Mouse (Mus musculus): Measurements from ENCODE around the gene Eno4.

The Eno4 gene

DNA sequence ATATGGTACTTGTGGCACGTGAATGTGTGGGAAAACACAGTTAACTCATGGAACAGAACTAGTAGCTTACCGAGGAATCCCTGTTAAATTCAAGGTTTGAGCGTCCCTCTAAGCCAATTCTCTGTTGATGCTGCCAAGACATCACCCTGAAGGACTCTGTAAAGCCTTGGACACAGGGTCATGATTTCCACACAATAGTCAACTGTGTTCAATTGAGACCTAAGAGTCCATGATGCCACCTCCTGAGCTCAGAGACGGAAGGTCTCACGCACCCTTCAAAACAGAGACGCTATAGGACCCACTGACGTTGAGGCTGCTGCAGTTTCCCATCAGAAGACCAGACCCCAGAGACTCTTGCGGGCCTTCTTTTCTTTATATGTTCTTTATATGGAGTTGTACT is 30.9 kb downstream of the Eno4 start:
- no peak for DNase-seq (ENCODE audit: low spot score)

DNA sequence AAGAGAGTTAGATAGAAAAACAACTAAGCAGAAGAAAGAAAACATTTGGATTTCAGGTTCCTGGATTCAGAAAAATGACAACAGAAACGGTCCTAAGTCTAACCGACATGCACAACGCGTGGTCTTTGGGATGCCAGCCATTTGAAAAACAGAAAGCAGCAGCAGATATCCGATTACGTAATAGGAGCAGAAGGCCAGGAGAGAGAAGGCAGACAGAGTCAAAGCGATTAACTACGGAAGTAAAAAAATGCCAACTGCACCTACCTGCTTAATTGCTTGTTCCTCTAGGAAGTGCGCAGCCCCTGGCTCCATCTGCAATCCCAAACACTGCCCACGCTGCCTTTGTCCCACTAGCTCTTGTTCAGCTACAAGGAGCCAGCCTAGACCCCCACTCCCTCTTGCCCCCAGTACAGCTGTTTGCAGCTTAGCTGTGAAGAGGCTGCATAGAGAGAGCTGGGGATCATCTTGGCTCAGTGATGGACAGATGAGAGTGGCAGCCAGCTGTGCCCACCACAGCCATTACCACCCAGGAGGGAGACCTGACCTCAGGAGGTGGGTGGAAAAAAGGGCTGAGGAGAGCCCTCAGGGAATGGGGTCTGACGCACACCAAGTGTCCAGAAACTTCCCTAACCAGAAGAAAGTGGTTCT is 32.1 kb downstream of the Eno4 start:
- DNase-seq (ENCODE audit: low spot score): no peak

DNA sequence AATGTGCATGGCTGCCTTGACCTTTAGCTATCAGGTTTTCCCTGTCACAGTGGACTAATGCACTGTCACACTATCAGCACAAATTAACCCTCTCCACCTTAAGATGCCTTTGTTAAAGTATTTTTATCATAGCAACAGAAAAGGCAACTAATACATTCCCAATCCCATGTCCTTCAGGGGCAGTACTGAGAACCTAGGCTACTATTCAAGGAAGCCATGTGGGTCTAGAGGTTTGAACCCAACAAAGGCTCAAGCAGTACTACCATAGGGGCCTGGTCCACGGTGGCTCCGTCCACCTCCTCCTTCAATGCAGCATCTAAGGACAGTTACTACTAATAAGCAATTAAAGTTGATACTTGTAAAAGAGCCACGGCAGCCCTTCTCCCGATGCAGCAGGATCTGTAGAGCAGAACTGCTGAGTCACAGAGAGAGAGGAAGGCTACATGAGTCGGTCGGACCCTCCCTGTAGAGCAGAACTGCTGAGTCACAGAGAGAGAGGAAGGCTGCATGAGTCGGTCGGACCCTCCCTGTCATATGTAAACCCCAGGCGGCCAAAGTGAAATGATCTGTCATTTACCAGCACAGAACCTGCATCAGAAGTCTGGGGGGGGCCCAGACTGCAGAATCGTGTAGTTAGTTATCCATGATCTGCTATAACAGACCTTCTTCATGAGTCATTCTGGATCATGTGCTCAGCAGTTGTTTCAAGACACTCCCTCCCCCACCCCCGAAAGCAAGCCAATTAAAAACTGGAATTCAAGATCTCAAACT is 35.4 kb downstream of the Eno4 start:
- DNase-seq (ENCODE audit: low spot score): peak; percentile 70

DNA sequence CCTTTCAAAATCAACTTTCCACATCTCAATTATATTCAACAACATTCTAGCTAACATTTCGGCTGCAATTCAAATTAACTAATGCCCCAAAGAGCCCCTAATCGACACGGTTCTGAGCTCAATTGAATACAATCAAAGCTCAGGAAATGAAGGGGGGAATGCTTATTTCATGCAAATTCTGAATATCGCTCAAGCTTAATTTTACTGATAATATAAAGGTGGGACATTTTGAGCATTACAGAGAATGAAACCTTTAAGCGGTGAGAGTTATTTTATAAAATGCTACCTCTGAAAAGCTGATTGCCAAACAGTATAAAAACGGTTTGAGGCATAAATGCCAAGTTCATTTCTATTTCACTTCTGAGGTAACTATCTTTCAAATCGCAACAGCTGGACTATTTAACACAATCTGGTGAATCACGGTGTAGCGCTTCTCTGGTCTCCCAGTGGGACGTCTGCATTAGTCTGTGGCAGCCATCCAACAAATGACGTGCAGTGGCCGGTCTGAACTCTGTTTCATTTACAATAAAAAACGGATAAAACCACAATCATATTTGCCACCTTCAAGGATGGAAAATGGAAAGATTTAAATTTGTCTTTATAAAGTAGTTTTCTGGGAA is 36.3 kb downstream of the Eno4 start:
- DNase-seq (ENCODE audit: low spot score): peak; percentile 93

DNA sequence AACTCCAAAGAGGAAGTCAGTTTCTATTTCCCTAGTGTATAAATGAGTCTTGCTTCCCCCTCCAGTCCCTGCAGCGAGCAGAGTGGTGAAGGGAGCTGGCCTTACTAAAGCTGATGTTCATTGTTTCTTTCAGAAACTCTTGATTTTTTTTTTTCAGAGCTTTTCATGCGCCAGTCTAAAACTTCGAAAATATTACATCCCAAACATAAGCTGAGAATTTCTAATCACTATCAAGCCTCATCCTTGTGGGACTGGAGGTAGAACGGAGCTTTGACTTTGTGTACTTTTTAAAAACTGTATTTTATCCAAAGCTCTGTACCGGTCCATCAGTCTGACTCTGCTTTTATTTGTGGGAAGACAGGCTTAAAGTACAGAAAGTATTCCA is 36.8 kb downstream of the Eno4 start:
- DNase-seq (ENCODE audit: low spot score): no peak

DNA sequence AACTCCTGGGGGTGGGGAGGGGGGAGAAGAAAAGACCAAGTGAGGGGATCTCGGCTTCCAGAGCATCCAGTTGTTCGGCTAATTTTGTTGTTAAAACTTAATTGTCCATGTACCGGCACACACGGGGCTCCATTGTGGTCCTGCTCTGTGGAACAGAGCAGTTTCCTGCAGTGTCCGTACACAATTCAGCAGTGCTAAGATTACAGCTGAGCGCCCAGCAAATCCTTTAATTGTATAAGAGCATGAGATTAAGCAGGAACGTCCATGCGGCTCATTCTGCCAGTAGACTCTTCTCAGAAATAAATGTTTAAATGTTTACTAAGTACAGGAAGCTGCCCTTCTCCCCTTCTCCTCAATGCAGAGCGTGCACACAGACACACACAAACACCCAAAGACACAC is 38.3 kb downstream of the Eno4 start:
- peak; percentile 44 for DNase-seq (ENCODE audit: low spot score)

DNA sequence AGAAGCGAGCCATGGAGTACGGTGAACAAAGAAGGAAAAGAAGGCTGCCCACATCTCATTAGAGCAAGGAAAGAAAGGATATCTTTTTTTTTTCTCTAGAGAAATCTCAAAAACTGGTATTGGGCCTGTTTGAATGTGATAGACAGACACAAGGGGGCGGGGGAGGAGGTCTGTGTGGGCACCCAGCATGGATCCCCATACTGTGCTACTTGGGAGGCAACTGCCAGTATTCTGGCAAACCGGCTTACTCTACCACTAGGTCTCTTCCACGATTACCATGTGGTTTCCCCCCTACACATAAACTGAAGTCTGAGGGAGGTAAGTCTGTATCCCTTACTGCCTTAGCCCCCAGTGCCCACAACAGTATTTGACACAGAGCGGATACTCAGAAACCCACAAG is 59.6 kb downstream of the Eno4 start:
- DNase-seq (ENCODE audit: low spot score): no peak

DNA sequence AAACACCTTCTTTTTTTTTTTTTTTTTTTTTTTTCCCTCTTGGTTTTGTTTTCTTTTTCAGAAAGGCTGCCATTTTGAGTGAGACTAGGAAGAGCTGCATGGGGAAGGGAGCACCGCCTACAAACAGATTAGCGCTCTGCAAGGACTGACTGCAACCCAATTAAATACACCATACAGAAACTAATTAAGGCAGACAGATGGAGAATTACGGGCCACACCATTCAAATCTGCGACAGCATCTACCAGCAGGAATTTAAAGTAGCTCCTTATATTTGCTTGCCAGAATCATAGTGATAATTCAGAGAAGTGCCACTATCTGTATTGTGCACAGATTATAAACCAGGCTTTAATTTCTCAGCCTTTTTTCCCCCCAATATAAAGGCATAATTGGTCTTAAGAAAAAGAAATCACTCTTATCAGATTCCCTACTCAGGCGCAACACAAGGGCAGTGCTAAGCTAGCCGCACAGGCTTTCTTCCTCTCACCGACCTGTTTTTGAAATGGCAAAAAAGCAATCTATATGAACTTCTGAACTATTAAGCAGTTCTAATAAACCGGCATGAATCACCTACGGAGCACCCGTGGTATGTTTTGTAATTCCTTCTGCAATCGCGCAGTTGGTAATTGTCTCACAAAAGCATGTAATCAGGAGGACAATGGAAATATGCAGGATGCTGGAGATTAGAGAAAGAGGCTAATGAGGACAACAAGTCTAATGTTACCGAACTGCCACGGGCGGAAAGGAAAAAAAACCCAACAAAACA is 63.5 kb downstream of the Eno4 start:
- DNase-seq (ENCODE audit: low spot score): peak; percentile 49

DNA sequence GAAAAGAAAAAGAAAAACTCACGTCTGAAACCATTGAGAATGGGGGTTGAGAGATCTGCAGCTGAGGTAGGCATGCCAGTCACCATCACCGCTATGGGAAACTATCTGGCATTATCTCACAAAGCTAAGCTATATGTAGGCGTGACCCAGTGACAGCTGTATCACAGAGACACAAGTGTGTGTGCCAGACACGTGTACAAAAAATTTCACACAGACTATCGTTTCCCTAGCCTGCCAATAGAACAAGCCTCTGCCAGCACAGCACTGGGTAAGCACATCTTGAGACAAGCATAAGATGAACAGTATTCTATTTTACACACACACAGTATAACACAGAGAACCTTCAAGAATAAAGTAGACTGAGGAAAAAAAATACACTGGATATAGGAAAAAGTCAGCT is 67.6 kb downstream of the Eno4 start:
- DNase-seq (ENCODE audit: low spot score): no peak
